Mouse (Mus musculus) C2C12 (cell line): ENCODE measurements around the gene Tiam1.

ENCODE experiments used
- CEBPB ChIP-seq: IDR thresholded peaks from one replicate; pipeline ENCODE4 v1.6.1; 2011; ENCODE audit warnings: low read depth, mild to moderate bottlenecking, control low read depth, moderate library complexity
- CTCF ChIP-seq: IDR thresholded peaks from one replicate; pipeline ENCODE4 v1.5.1; 2011; ENCODE audit not compliant: control insufficient read depth, insufficient read depth, insufficient read length
- FOSL1 ChIP-seq: IDR thresholded peaks from one replicate; pipeline ENCODE4 v1.8.0; 2011; ENCODE audit warnings: mild to moderate bottlenecking, low read length; ENCODE audit not compliant: poor library complexity, insufficient read depth, severe bottlenecking
- MAX ChIP-seq: IDR thresholded peaks from one replicate; pipeline ENCODE4 v1.6.1; 2011; ENCODE audit warnings: mild to moderate bottlenecking, control low read depth
- MYOD1 ChIP-seq: IDR thresholded peaks from one replicate; pipeline ENCODE4 v1.6.1; 2011; ENCODE audit warnings: low read depth; ENCODE audit not compliant: control insufficient read depth, insufficient read length
- MYOG ChIP-seq: IDR thresholded peaks from one replicate; pipeline ENCODE4 v1.6.1; 2011; ENCODE audit not compliant: control insufficient read depth, insufficient read length; ENCODE audit errors: extremely low read depth
- USF1 ChIP-seq: IDR thresholded peaks from one replicate; pipeline ENCODE4 v1.6.1; 2011; ENCODE audit warnings: low read depth, mild to moderate bottlenecking, control low read depth, moderate library complexity

DNA sequence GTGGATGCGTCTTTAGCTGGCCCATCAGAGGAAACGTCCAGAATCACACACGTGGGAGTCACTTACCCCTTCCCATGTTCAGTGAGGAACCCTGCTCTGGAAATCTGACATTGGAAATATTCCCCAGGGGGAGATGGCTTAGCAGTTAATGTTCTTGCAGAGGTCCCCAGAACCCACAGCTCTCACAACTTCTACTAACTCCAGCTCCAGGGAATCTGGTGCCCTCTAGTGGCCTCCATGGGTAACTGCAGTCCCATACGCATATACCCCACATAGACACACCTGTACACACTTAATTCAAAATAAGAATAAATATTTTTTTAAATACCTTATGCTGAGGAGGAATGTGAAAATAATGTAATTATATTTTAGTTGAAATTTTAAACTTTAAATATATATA, 23.6 kb downstream of the Tiam1 start:
- no peak for TF ChIP-seq CTCF
- TF ChIP-seq MYOD1, result no peak
- TF ChIP-seq CEBPB, result no peak
- no peak for TF ChIP-seq USF1
- TF ChIP-seq MYOG, result no peak
- TF ChIP-seq MAX, result no peak
- no peak for TF ChIP-seq FOSL1
